Mouse (Mus musculus): ENCODE results near the gene Slc30a7. TPM values are rescaled to one million over a fixed set of nuclear protein-coding genes. Genes with fewer than 3 reads are reported as not detected.

The Slc30a7 gene
- polyA plus RNA-seq, 1 experiment from 2014 or later = 19.8 TPM

DNA sequence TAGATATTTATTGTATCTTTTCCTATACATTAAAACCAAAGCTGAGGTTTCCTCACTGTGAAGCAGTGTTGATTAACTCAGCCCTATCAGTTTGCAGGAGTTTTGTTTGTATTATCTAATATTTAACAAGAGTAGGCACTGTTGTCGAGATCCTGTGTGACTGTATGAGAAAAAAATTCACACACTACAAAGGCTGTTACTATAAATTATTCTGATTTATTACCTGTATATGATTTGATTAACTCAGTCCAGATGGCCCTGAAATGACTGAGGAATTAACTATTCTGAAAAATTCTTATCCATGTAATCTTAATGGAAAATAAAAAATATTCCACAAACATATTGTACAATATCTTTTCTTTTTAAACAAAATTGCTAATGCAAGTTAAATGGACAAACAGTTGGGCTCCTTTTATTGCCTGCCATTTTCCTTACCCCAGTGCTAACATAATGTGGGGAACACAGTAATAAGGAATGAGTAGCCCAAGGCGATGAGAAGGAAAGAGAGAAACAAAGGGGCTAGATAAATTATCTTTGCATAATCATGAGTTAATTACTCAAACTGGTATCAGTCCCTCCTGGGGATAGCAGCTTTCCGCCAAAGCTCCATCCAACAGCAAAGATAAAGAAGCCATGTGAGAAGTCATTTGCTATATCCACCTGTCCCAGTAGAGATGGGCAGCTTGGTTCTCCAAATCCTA lies 57.8 kb downstream of the Slc30a7 start:
- 73% methylated on average over 3 of the region's 3 CpGs for WGBS (ENCODE audit: insufficient replicate concordance)
- Histone ChIP-seq H3K4me2 (no peak overlapping the region), H3K4me1 (ENCODE audit: control insufficient read depth, insufficient read depth, low read length) (0 out of 2 replicates have a peak, but pooled peaks cover 2% of the 10 kb centered on the region), H3K27me3 (ENCODE audit: control insufficient read depth, insufficient read depth, low read length) (no peaks in the 10 kb centered on the region), H3K9ac (ENCODE audit: low read depth, low read length) (no peak overlapping the region), H3K36me3 (ENCODE audit: control insufficient read depth, insufficient read depth, low read length) (peaks cover 10% of the 10 kb centered on the region), H3K9me3 (replicated peaks; ENCODE audit: control insufficient read depth, low read length) (no peaks in the 10 kb centered on the region), H3K4me3 (ENCODE audit: low read depth, low read length) (no peak overlapping the region), H3K27ac (ENCODE audit: low read depth, low read length) (no peak overlapping the region)
- no peak for ATAC-seq (replicated peaks; ENCODE audit: insufficient number of reproducible peaks, low FRiP score, low TSS enrichment)

DNA sequence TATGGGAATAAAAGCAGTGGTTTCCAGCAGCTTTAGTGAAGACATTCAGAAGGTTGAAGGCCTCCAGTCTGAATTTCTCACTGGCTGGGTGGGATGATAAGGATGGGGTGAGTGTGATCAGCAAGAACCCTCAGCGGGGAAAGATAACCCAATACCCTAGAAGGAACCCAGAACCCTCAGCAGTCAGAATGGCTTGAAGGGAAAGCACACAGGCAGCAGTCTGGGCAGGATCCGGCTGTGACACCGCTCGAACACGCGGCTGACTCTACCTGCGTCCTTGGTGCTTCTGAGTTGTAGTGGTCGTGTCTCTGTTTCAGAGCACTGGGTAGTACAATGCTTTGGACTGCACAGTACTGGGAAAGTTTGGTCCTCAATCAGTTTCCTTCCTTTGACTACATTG lies 60.9 kb downstream of the Slc30a7 start:
- Histone ChIP-seq H3K27ac (ENCODE audit: low read depth, low read length) (no peak overlapping the region), H3K27me3 (ENCODE audit: control insufficient read depth, insufficient read depth, low read length) (no peaks in the 10 kb centered on the region), H3K4me2 (no peak overlapping the region), H3K4me1 (ENCODE audit: control insufficient read depth, insufficient read depth, low read length) (no peaks in the 10 kb centered on the region), H3K9ac (ENCODE audit: low read depth, low read length) (no peak overlapping the region), H3K4me3 (ENCODE audit: low read depth, low read length) (no peak overlapping the region), H3K36me3 (ENCODE audit: control insufficient read depth, insufficient read depth, low read length) (peaks cover 9% of the 10 kb centered on the region), H3K9me3 (replicated peaks; ENCODE audit: control insufficient read depth, low read length) (no peaks in the 10 kb centered on the region)
- no peak for ATAC-seq (replicated peaks; ENCODE audit: insufficient number of reproducible peaks, low FRiP score, low TSS enrichment)
- WGBS (ENCODE audit: insufficient replicate concordance) = 87% methylated on average over 8 of the region's 8 CpGs

DNA sequence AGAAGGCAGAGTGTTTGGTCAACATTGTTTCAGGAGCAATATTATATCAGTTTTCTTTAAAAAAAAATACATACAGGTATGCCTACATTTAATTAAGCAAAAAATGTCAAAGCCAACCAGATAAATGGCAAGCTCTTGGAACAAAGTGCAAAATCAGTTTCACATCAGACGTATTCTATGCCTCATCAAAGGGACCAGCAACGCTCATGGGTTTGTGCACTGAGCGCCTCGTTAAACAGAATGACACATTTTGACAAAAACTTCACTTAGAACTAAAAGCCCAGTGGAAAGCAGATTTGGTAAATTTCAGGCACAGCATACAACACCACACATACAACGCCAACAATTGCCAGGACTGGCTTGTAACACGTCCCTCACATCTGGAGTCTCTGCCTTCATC lies 62.8 kb downstream of the Slc30a7 start:
- ATAC-seq (replicated peaks; ENCODE audit: insufficient number of reproducible peaks, low FRiP score, low TSS enrichment) = no peak
- 92% methylated on average over 6 of the region's 6 CpGs for WGBS (ENCODE audit: insufficient replicate concordance)
- H3K27ac ChIP-seq (ENCODE audit: low read depth, low read length) = no peak overlapping the region
- no peak overlapping the region for H3K4me2 ChIP-seq
- H3K9me3 ChIP-seq (replicated peaks; ENCODE audit: control insufficient read depth, low read length) = no peaks in the 10 kb centered on the region
- H3K9ac ChIP-seq (ENCODE audit: low read depth, low read length) = no peak overlapping the region
- H3K36me3 ChIP-seq (ENCODE audit: control insufficient read depth, insufficient read depth, low read length) = peaks cover 6% of the 10 kb centered on the region
- no peaks in the 10 kb centered on the region for H3K4me1 ChIP-seq (ENCODE audit: control insufficient read depth, insufficient read depth, low read length)
- no peaks in the 10 kb centered on the region for H3K27me3 ChIP-seq (ENCODE audit: control insufficient read depth, insufficient read depth, low read length)
- no peak overlapping the region for H3K4me3 ChIP-seq (ENCODE audit: low read depth, low read length)

DNA sequence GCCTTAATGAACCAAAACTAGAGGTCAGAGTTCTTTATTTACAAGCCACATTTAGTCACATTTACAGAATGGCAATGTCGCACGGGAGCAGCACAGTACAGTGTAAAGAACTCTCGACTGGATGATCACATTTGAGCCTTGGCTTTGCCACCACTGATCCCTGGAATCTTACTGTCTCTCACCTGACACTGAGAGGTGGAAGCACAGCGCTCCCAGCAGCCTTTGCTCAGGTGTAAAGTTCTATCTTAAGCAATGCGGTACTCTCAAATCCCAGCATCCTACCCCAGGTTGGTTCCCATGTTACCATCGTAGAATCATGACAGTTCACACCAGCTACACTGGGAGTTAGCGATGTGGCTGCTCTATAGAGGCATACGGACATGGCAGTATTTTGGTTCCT lies 65.7 kb downstream of the Slc30a7 start:
- no peak for ATAC-seq (replicated peaks; ENCODE audit: insufficient number of reproducible peaks, low FRiP score, low TSS enrichment)
- WGBS (ENCODE audit: insufficient replicate concordance) = 94% methylated on average over 8 of the region's 8 CpGs
- peaks cover 6% of the 10 kb centered on the region for H3K36me3 ChIP-seq (ENCODE audit: control insufficient read depth, insufficient read depth, low read length)

DNA sequence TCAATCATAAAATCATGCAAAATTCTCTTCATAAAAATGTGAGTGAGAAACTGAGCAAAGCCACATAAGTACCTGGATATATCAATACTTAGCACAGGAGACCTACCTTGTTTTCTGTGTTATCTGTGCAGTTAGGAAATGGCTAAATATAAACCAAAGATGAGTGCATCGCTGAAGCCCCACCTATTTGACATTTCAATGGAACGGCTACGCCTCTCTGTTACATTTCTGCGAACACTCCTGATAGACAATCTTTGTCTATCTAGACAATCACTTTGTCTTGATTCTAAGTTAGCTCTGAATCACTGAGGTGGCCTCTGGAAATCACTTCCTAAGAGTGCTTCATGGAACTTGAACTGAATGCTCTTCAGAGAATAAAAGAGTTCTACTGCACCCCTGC lies 66.7 kb downstream of the Slc30a7 start:
- no peaks in the 10 kb centered on the region for H3K4me1 ChIP-seq (ENCODE audit: control insufficient read depth, insufficient read depth, low read length)
- no peak for ATAC-seq (replicated peaks; ENCODE audit: insufficient number of reproducible peaks, low FRiP score, low TSS enrichment)
- 87% methylated on average over 4 of the region's 4 CpGs for WGBS (ENCODE audit: insufficient replicate concordance)

More for the DNA sequence above, 65.7 kb downstream of the Slc30a7 start:
- no peak overlapping the region for H3K4me3 ChIP-seq (ENCODE audit: low read depth, low read length)
- no peaks in the 10 kb centered on the region for H3K27me3 ChIP-seq (ENCODE audit: control insufficient read depth, insufficient read depth, low read length)
- H3K4me2 ChIP-seq = no peak overlapping the region
- no peaks in the 10 kb centered on the region for H3K9me3 ChIP-seq (replicated peaks; ENCODE audit: control insufficient read depth, low read length)
- H3K27ac ChIP-seq (ENCODE audit: low read depth, low read length) = no peak overlapping the region
- H3K4me1 ChIP-seq (ENCODE audit: control insufficient read depth, insufficient read depth, low read length) = no peaks in the 10 kb centered on the region
- no peak overlapping the region for H3K9ac ChIP-seq (ENCODE audit: low read depth, low read length)

DNA sequence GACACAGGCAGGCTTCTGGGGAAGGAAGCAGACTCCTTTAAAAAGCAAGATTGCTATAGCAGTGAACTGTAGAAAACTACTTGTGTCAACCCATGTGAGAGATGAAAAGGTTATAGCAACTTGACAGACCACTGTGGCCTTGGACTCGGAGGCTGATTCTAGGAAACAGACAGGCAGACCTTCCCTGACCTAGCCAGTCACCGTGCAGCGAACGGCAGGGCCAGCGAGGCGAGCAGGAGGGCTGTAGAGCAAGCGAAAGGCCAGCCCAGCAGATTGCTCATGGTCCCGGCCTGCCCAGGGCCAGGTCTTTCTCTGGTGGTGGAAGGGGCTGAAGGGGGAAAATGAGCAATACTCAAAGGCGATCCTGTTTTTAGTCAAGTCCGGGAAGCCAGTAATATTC lies 69.4 kb downstream of the Slc30a7 start:
- Histone ChIP-seq H3K36me3 (ENCODE audit: control insufficient read depth, insufficient read depth, low read length) (peaks cover 3% of the 10 kb centered on the region; the same call in 1 of the 2 replicates), H3K27ac (ENCODE audit: low read depth, low read length) (no peak overlapping the region), H3K9me3 (replicated peaks; ENCODE audit: control insufficient read depth, low read length) (no peaks in the 10 kb centered on the region), H3K4me1 (ENCODE audit: control insufficient read depth, insufficient read depth, low read length) (no peaks in the 10 kb centered on the region), H3K4me3 (ENCODE audit: low read depth, low read length) (no peak overlapping the region), H3K27me3 (ENCODE audit: control insufficient read depth, insufficient read depth, low read length) (no peaks in the 10 kb centered on the region), H3K4me2 (no peak overlapping the region), H3K9ac (ENCODE audit: low read depth, low read length) (no peak overlapping the region)
- ATAC-seq (replicated peaks; ENCODE audit: insufficient number of reproducible peaks, low FRiP score, low TSS enrichment) = no peak
- 81% methylated on average over 10 of the region's 10 CpGs for WGBS (ENCODE audit: insufficient replicate concordance)

More for the DNA sequence above, 66.7 kb downstream of the Slc30a7 start:
- Histone ChIP-seq H3K4me2 (no peak overlapping the region), H3K36me3 (ENCODE audit: control insufficient read depth, insufficient read depth, low read length) (peaks cover 6% of the 10 kb centered on the region; the same call in 1 of the 2 replicates), H3K9ac (ENCODE audit: low read depth, low read length) (no peak overlapping the region), H3K9me3 (replicated peaks; ENCODE audit: control insufficient read depth, low read length) (no peaks in the 10 kb centered on the region), H3K4me3 (ENCODE audit: low read depth, low read length) (no peak overlapping the region), H3K27me3 (ENCODE audit: control insufficient read depth, insufficient read depth, low read length) (no peaks in the 10 kb centered on the region), H3K27ac (ENCODE audit: low read depth, low read length) (no peak overlapping the region)

DNA sequence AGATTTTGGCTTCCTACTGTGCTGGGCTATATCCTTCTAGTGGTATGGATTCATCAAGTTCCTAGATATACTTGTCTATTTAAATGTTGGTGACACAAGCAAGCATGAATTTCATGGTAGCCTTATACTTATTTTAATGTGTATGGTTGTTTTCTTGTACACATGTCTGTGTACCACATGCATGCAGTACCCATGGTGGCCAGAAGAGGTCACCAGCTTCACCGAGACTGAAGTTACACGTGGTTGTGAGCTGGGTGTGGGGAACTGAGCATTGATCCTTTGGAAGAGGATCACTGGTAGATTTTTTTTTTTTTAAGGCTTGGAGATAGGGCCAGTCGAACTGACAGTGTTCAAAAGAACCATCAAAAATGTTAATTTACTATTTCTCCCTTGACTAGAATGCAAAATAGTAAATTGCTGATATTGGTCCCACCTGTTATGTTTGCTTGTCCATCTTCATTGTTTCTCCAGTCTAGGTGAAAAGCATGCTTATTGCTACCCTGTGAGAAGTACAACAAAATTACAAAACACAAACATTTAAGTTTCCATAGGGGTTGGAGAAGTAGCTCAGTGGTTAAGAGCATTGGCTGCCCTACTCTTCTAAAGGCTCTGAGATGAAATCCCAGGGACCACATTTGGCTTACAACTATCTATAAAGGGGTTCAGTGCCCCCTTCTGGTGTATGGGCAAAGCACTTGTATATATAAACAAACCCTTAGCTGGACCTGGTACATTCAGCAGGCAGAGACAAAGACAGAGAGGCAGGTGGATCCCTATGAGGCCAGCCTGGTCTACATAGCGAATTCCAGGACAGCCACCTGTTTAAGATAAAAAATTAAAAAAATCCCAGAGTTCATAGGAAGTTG lies 70.2 kb downstream of the Slc30a7 start:
- H3K27ac ChIP-seq (ENCODE audit: low read depth, low read length) = no peak overlapping the region
- no peaks in the 10 kb centered on the region for H3K9me3 ChIP-seq (replicated peaks; ENCODE audit: control insufficient read depth, low read length)
- H3K36me3 ChIP-seq (ENCODE audit: control insufficient read depth, insufficient read depth, low read length) = peaks cover 2% of the 10 kb centered on the region; the same call in 1 of the 2 replicates
- no peaks in the 10 kb centered on the region for H3K27me3 ChIP-seq (ENCODE audit: control insufficient read depth, insufficient read depth, low read length)
- no peak overlapping the region for H3K9ac ChIP-seq (ENCODE audit: low read depth, low read length)
- WGBS (ENCODE audit: insufficient replicate concordance) = 53% methylated on average over 4 of the region's 4 CpGs
- no peak overlapping the region for H3K4me2 ChIP-seq
- H3K4me1 ChIP-seq (ENCODE audit: control insufficient read depth, insufficient read depth, low read length) = no peaks in the 10 kb centered on the region
- H3K4me3 ChIP-seq (ENCODE audit: low read depth, low read length) = no peak overlapping the region
- ATAC-seq (replicated peaks; ENCODE audit: insufficient number of reproducible peaks, low FRiP score, low TSS enrichment) = no peak

DNA sequence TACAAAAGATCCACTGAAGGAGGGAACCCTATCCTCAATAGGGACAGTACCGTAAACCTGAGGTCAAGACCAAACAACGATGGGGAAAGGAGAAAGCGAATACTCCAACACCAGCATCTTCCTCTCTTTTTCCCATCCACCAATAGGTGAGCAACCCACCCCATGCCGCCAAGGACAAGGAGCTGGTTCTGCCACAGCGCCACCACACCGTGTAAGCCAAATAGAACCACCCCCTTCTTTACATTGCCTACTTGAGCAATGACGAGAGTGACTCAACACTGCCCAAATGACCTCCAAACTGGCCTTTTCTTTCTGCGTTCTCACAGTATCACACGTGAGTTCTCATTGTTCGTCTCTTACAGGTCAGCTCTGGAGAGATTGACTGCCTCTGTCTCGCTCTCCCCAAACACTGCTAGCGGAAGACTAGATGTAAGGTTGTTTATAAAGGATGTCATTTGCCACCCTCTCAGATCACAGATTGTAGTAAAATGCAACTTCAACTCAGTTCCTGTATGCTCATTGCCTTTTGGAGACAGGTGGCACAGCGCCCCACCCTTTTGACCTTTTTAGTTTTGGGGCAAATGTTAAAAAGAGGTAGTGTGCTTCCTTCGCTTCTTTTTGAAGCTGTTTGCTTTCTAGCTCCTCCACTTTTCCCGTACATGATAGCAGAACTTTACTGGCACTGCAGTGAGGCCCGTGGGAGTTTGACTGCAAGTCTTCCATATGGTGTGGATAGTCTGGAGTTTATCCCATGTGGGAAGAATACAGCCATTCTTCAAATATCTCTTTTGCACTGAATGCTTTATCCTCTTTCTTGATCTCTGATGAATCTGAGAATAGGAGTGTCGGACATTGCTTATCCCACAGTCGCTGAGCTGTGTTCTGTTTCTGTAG lies 73.7 kb downstream of the Slc30a7 start:
- no peaks in the 10 kb centered on the region; the same call in 1 of the 2 replicates for H3K36me3 ChIP-seq (ENCODE audit: control insufficient read depth, insufficient read depth, low read length)
- H3K4me1 ChIP-seq (ENCODE audit: control insufficient read depth, insufficient read depth, low read length) = no peaks in the 10 kb centered on the region
- no peak overlapping the region for H3K27ac ChIP-seq (ENCODE audit: low read depth, low read length)
- WGBS (ENCODE audit: insufficient replicate concordance) = 86% methylated on average over 18 of the region's 18 CpGs
- ATAC-seq (replicated peaks; ENCODE audit: insufficient number of reproducible peaks, low FRiP score, low TSS enrichment) = no peak
- H3K27me3 ChIP-seq (ENCODE audit: control insufficient read depth, insufficient read depth, low read length) = no peaks in the 10 kb centered on the region
- no peak overlapping the region for H3K9ac ChIP-seq (ENCODE audit: low read depth, low read length)
- H3K4me3 ChIP-seq (ENCODE audit: low read depth, low read length) = no peak overlapping the region
- no peaks in the 10 kb centered on the region for H3K9me3 ChIP-seq (replicated peaks; ENCODE audit: control insufficient read depth, low read length)
- H3K4me2 ChIP-seq = no peak overlapping the region
